Mouse (Mus musculus): ENCODE measurements at regions not wholly inside any gene's neighbourhood (a gene's known extent, or its start where the extent isn't known, plus 50 kb on each side); places are given as distances from the start of the nearest gene placed in this dataset.

DNA sequence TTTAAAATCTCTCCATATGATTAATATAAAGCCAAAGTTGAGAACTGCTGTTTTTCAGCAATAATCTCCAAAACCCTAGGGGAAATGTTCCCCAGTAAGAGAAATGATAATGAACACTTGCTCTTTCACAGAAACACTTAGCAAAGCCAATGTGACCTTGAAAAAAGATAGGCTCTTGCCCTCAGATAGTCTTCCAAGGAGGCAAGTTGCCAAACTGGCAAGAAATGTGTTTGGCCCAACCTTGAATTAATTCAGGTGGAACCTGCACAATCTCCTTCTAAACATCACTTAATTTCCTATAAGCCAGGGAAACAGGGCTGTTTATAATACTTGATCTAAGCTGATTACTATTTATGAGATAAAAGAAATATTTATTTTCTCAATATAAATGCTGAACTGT is 244.0 kb upstream of the Gnaz start:
- Histone ChIP-seq H3K27me3 (ENCODE audit: low read depth, poor library complexity, severe bottlenecking) (no peaks in the 10 kb centered on the region), H3K9me3 (replicated peaks) (no peaks in the 10 kb centered on the region), H3K4me1 (no peaks in the 10 kb centered on the region), H3K4me3 (no peak overlapping the region), H3K36me3 (no peaks in the 10 kb centered on the region), H3K27ac (replicated peaks) (no peak overlapping the region)
- DNase-seq (ENCODE audit: low spot score) = no peak

DNA sequence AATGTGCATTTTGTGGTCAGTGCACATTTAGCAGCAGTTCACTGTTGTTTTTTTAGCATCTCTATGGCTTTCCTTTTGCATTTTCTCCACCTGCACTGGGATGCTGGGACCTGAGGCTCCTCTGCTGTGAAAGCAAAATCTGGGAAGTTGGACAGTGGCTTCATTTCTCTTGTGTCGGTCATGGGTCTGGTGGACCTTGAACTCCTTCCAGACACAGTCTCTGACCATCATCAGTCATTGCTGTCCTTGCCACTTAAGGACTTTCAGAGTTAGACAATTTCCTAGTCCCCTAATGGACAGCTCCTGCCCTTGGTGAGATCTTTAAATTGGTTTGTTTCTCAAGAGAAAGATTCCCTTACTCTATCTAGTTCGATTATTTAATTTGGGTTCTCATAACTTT is 217.5 kb upstream of the Gnaz start:
- WGBS = 88% methylated on average over 2 of the region's 2 CpGs
- Histone ChIP-seq H3K9me3 (replicated peaks) (no peaks in the 10 kb centered on the region), H3K4me3 (no peak overlapping the region), H3K36me3 (no peaks in the 10 kb centered on the region), H3K4me1 (no peaks in the 10 kb centered on the region), H3K27ac (replicated peaks) (no peak overlapping the region), H3K27me3 (ENCODE audit: low read depth, poor library complexity, severe bottlenecking) (no peaks in the 10 kb centered on the region)
- no peak for DNase-seq (ENCODE audit: low spot score)

DNA sequence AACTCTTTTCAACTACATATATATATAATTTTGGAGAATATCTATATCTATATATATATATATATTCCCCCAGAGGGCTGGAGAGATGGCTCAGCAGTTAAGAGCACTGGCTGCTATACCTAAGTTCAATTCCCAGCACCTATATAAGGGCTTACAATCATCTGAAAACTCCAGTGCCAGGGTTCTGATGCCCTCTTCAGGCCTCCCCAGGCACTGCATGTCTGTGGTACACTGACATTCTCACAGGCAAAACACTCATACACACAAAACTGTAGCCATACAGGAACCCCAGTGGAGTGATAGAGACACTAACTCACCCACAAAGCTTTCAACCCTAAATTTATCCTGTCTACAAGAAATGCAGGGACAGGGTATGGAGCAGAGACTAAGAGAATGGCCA is 216.1 kb upstream of the Gnaz start:
- DNase-seq (ENCODE audit: low spot score) = no peak
- Histone ChIP-seq H3K9me3 (replicated peaks) (no peaks in the 10 kb centered on the region), H3K27ac (replicated peaks) (no peak overlapping the region), H3K27me3 (ENCODE audit: low read depth, poor library complexity, severe bottlenecking) (no peaks in the 10 kb centered on the region), H3K4me1 (no peaks in the 10 kb centered on the region), H3K36me3 (no peaks in the 10 kb centered on the region), H3K4me3 (no peak overlapping the region)

DNA sequence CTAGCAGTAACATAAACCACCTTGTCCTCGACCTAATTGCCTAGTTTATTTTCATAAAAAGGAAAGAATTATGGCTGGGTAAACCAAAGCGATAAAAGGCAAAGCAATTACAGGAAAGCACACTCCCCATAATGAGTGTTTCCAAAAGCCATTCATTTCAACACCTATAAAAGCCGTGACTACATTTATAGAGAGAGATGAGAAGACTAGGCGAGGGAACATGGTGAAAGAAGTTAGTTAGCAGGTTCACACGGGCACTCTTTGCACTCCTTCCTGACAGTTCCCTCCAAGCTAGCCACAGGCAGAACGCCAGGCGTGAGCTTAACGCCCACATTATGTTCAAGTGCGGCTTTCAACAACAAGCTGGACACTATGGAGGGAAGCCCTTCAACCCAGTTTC is 206.2 kb upstream of the Gnaz start:
- H3K4me3 ChIP-seq = no peak overlapping the region
- H3K27me3 ChIP-seq (ENCODE audit: low read depth, poor library complexity, severe bottlenecking) = no peaks in the 10 kb centered on the region
- DNase-seq (ENCODE audit: low spot score) = no peak
- H3K36me3 ChIP-seq = no peaks in the 10 kb centered on the region
- 82% methylated on average over 9 of the region's 9 CpGs for WGBS
- no peak overlapping the region for H3K27ac ChIP-seq (replicated peaks)
- no peaks in the 10 kb centered on the region for H3K4me1 ChIP-seq
- no peaks in the 10 kb centered on the region for H3K9me3 ChIP-seq (replicated peaks)

DNA sequence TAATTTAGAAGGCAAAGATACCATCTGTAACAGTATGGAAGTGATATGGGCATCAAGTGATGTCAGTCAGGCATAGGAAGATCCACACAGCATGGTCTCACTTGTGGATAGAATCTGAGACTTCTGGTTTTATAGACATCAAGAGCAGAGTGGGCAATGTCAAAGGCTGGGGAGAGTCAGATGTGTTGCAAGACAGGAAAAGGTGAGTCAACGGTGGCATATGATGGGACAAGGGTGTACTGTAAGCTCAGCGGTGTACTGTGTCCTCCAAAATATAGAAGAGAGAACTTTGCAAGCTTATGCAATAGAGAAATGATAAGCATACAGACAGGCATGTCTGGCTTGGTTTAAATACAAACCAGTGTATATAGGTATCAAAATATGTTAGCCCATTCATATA is 177.7 kb upstream of the Gnaz start:
- Histone ChIP-seq H3K36me3 (no peaks in the 10 kb centered on the region), H3K27ac (replicated peaks) (no peak overlapping the region), H3K4me1 (no peaks in the 10 kb centered on the region), H3K9me3 (replicated peaks) (no peaks in the 10 kb centered on the region), H3K27me3 (ENCODE audit: low read depth, poor library complexity, severe bottlenecking) (no peaks in the 10 kb centered on the region), H3K4me3 (no peak overlapping the region)
- WGBS = 88% methylated on average over 2 of the region's 2 CpGs
- DNase-seq (ENCODE audit: low spot score) = no peak

DNA sequence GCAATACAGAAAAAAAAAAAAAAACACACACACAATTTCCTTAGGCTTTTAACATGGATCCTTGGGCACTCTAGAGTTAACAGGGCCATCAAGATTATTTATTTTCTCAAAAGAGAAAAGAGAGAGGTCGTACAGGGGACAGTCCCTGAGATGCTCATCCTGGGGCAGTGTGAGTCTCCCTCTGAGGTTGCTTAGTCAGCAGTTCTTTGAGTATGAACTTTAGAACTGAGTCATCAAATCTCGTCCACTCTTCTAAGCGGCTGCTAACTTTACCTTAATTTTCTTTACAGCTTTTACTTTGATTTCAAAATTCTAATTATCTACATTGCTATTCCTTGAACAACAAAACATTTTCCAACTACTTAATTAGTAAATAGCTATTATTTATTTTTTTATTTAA is 177.0 kb upstream of the Gnaz start:
- H3K27ac ChIP-seq (replicated peaks) = no peak overlapping the region
- no peaks in the 10 kb centered on the region for H3K4me1 ChIP-seq
- no peaks in the 10 kb centered on the region for H3K36me3 ChIP-seq
- no peaks in the 10 kb centered on the region for H3K9me3 ChIP-seq (replicated peaks)
- H3K4me3 ChIP-seq = no peak overlapping the region
- H3K27me3 ChIP-seq (ENCODE audit: low read depth, poor library complexity, severe bottlenecking) = no peaks in the 10 kb centered on the region
- DNase-seq (ENCODE audit: low spot score) = no peak
- WGBS = 76% methylated on average over 3 of the region's 3 CpGs

DNA sequence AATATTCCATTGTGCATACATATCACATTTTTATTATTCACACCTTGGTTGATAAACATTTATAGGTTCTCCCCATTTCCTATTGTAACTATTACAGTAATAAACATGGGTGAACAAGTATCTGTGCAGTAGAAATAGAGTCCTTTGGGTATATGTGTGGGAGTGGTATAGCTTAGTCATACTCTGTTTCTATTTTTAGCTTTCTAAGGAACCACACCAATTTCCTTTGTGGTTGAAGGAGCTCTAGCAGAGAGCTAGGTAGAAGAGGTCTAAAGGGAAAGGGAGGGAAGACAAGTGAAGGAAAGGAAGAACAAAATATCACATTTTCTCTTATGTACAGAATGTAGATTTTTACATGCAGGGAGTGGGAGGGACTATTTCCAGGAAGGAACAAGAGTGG is 143.6 kb upstream of the Gnaz start:
- no peaks in the 10 kb centered on the region for H3K9me3 ChIP-seq (replicated peaks)
- no peaks in the 10 kb centered on the region for H3K4me1 ChIP-seq
- no peak for DNase-seq (ENCODE audit: low spot score)
- H3K27me3 ChIP-seq (ENCODE audit: low read depth, poor library complexity, severe bottlenecking) = no peaks in the 10 kb centered on the region
- H3K36me3 ChIP-seq = no peaks in the 10 kb centered on the region
- H3K4me3 ChIP-seq = no peak overlapping the region
- H3K27ac ChIP-seq (replicated peaks) = no peak overlapping the region

DNA sequence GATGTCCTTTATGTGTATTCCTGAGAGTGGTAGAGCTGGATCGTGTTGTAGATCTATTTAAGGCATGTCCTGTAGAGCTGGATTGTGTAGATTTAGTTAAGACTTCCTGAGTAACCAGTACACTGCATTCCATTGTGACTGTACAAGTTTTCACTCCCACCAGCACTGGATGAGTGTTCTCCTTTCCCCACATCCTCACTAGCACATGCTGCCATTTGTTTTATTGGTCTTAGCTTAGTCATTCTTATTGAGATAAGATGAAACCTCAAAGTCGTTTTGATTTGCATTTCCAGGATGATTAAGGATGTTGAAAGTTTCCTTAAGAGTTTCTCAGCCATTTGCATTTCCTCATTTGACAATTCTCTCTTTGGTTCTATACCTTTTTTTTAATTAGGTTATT is 132.6 kb upstream of the Gnaz start:
- Histone ChIP-seq H3K9me3 (replicated peaks) (no peaks in the 10 kb centered on the region), H3K4me3 (no peak overlapping the region), H3K4me1 (no peaks in the 10 kb centered on the region), H3K27me3 (ENCODE audit: low read depth, poor library complexity, severe bottlenecking) (no peaks in the 10 kb centered on the region), H3K27ac (replicated peaks) (no peak overlapping the region), H3K36me3 (no peaks in the 10 kb centered on the region)
- no peak for DNase-seq (ENCODE audit: low spot score)
- 81% methylated on average over 2 of the region's 2 CpGs for WGBS

DNA sequence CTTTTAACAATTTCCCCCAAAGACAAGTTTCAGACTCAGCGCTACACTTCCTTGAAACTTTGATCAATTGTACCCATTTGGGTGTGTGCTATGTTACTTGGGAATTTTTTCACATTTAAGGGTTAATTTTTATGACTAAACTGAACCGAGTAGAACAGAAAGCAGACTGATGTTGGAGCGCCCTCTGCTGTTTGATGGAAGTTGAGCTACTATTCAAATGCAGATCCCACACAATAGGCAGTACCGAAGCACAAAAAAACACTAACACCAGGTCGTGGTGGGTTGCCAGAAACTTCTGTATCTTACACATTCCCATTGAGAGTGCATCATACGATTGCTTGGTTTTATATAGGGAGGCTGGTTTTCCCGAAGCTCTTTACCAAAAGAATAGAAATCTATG is 118.6 kb upstream of the Gnaz start:
- 10% methylated on average over 7 of the region's 7 CpGs for WGBS
- no peaks in the 10 kb centered on the region for H3K27me3 ChIP-seq (ENCODE audit: low read depth, poor library complexity, severe bottlenecking)

DNA sequence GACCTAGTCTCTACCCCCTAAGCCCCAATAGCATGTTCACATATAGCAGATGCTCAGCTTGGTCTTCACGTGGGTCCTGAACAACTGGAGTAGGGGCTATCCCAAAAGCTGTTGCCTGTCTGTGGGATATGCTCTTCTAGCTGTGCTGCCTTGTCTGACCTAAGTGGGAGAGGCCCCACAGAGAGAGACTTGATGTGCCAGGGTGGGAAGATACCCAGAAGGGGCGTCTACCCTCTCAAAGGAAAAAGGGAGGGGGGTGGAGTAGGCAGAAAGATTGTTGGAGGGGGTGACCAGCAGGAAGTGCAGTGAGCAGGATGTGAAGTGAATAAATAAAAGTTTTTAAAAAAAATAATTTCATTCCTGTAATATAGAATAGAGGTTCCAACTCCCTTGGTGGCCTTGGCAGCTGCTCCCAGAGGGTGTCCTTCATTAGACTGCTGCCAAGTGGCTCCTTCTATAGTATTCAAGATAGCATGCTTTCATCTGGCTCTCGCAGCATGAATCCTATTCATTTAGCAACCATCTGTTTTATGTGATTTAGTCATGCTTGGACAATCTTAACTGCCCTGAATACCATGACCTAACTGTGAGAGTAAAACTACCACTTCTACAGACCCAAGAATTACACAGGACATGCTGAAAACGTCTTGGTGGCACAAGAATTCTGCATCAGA is 111.8 kb upstream of the Gnaz start:
- 63% methylated on average over 4 of the region's 4 CpGs for WGBS
- Histone ChIP-seq H3K36me3 (no peaks in the 10 kb centered on the region), H3K4me3 (no peak overlapping the region), H3K27me3 (ENCODE audit: low read depth, poor library complexity, severe bottlenecking) (no peaks in the 10 kb centered on the region), H3K4me1 (no peaks in the 10 kb centered on the region), H3K27ac (replicated peaks) (no peak overlapping the region), H3K9me3 (replicated peaks) (no peaks in the 10 kb centered on the region)
- no peak for DNase-seq (ENCODE audit: low spot score)

More for the DNA sequence above, 118.6 kb upstream of the Gnaz start:
- H3K9me3 ChIP-seq (replicated peaks) = no peaks in the 10 kb centered on the region
- no peaks in the 10 kb centered on the region for H3K4me1 ChIP-seq
- 0 out of 2 replicates have a peak overlapping the region, but pooled peaks have one; percentile 4 for H3K27ac ChIP-seq (replicated peaks)
- H3K36me3 ChIP-seq = no peaks in the 10 kb centered on the region
- H3K4me3 ChIP-seq = no peak overlapping the region
- DNase-seq (ENCODE audit: low spot score) = peak; percentile 71

All from midbrain, embryonic 10.5 days (tissue).